Mouse (Mus musculus): ENCODE measurements at regions not wholly inside any gene's neighbourhood (a gene's known extent, or its start where the extent isn't known, plus 50 kb on each side); places are given as distances from the start of the nearest gene placed in this dataset.
"Not testable (repeated sequence)": the region's sequence is repeated elsewhere in the genome, so short reads cannot be mapped to it uniquely, and the experiment has no call there.

GRCm38 (mm10) chr6:48224206-48224605, 137.8 kb upstream of the Zfp746 start:
- H3K27ac ChIP-seq (ENCODE audit: low read depth, low read length) = no peak overlapping the region
- H3K27me3 ChIP-seq (ENCODE audit: control insufficient read depth, insufficient read depth, low read length) = no peaks in the 10 kb centered on the region
- no peak overlapping the region for H3K9ac ChIP-seq (ENCODE audit: low read length)
- H3K36me3 ChIP-seq (ENCODE audit: control insufficient read depth, insufficient read depth, low read length) = no peaks in the 10 kb centered on the region
- no peaks in the 10 kb centered on the region for H3K9me3 ChIP-seq (ENCODE audit: control insufficient read depth, low read length)
- no peak overlapping the region for H3K4me3 ChIP-seq (ENCODE audit: low read depth, low read length)
- no peak for ATAC-seq (replicated peaks; ENCODE audit: low FRiP score)
- H3K4me2 ChIP-seq (ENCODE audit: low read depth, low read length, severe bottlenecking) = no peak overlapping the region
- H3K4me1 ChIP-seq (replicated peaks; ENCODE audit: control insufficient read depth, insufficient read depth, low read length) = no peaks in the 10 kb centered on the region
- DNase-seq (ENCODE audit: low spot score) = no peak
- WGBS = 95% methylated on average over 4 of the region's 4 CpGs

DNA sequence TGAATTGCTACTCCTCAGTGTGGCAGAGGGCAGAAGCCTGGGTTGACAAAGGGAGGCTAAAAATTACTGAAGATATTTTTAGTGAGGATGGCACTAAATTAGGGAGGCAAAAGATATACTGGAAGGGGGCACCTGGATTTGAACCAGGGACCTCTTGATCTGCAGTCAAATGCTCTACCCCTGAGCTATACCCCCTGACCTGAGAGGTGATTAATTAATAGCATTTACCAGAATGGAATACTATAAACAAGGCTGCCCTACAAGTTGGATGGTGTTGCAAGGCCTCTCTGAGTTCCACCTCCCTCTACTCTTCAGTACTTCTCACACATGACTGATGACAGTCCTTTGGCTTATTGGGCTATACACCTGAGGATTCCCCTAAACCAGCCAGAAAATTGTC, 136.6 kb upstream of the Zfp746 start:
- DNase-seq (ENCODE audit: low spot score) (no peak), ATAC-seq (replicated peaks; ENCODE audit: low FRiP score) (no peak)
- H3K27me3 ChIP-seq (ENCODE audit: control insufficient read depth, insufficient read depth, low read length) = no peaks in the 10 kb centered on the region
- no peak overlapping the region for H3K27ac ChIP-seq (ENCODE audit: low read depth, low read length)
- H3K4me1 ChIP-seq (replicated peaks; ENCODE audit: control insufficient read depth, insufficient read depth, low read length) = no peaks in the 10 kb centered on the region
- no peaks in the 10 kb centered on the region for H3K9me3 ChIP-seq (ENCODE audit: control insufficient read depth, low read length)
- no peak overlapping the region for H3K4me3 ChIP-seq (ENCODE audit: low read depth, low read length)
- H3K9ac ChIP-seq (ENCODE audit: low read length) = no peak overlapping the region
- H3K36me3 ChIP-seq (ENCODE audit: control insufficient read depth, insufficient read depth, low read length) = no peaks in the 10 kb centered on the region
- no peak overlapping the region for H3K4me2 ChIP-seq (ENCODE audit: low read depth, low read length, severe bottlenecking)

DNA sequence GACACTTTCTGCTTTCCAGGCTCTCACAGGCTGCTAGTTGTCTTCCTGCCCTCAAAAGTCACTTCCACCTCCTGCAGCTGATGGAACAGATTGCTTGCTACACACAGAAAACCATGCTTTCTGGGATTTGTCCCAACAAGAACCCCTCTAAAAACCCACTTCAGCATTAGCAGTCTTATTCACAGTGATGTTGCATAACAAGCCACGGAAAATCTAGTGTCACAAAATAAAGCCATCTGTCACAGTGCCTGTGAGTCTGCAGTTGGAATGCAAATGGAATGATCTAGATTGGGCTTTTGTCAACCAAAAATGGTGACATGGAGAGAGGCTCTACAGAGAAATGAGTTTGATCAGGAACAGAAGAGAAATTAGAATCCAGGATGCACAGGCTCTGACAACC, 135.4 kb upstream of the Zfp746 start:
- 66% methylated on average over 1 of the region's 1 CpGs for whole genome bisulfite sequencing
- not testable (repeated sequence) for H3K9me3 ChIP-seq (ENCODE audit: control insufficient read depth, low read length); H3K4me2 ChIP-seq (ENCODE audit: low read depth, low read length, severe bottlenecking); H3K36me3 ChIP-seq (ENCODE audit: control insufficient read depth, insufficient read depth, low read length); H3K4me3 ChIP-seq (ENCODE audit: low read depth, low read length); H3K27me3 ChIP-seq (ENCODE audit: control insufficient read depth, insufficient read depth, low read length); ATAC-seq (replicated peaks; ENCODE audit: low FRiP score); H3K9ac ChIP-seq (ENCODE audit: low read length); H3K27ac ChIP-seq (ENCODE audit: low read depth, low read length); DNase-seq (ENCODE audit: low spot score); H3K4me1 ChIP-seq (replicated peaks; ENCODE audit: control insufficient read depth, insufficient read depth, low read length)

DNA sequence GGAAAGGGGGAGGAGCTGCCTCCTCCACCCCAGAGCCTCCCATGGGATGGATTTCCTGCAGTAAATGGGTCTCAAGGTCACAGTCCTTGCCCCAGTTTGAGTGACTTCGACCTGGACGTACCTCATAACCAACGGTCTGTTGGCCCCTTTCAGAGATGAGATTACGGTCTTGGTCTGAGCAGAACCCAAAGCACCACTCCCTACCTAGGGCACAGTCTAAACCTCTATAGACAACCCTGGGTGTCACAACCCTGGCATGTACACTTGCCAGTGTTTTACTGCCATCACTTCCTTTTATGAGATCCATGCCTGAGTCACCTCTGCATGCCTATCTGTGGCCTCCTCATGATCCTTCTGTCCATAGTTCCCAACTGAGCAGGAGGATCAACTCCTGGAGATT, 128.8 kb upstream of the Zfp746 start:
- no peaks in the 10 kb centered on the region for H3K9me3 ChIP-seq (ENCODE audit: control insufficient read depth, low read length)
- ATAC-seq (replicated peaks; ENCODE audit: low FRiP score) (no peak), DNase-seq (ENCODE audit: low spot score) (no peak)
- H3K4me3 ChIP-seq (ENCODE audit: low read depth, low read length) = no peak overlapping the region
- no peaks in the 10 kb centered on the region for H3K27me3 ChIP-seq (ENCODE audit: control insufficient read depth, insufficient read depth, low read length)
- 95% methylated on average over 4 of the region's 4 CpGs for WGBS
- H3K4me2 ChIP-seq (ENCODE audit: low read depth, low read length, severe bottlenecking) = no peak overlapping the region
- H3K36me3 ChIP-seq (ENCODE audit: control insufficient read depth, insufficient read depth, low read length) = no peaks in the 10 kb centered on the region
- no peak overlapping the region for H3K9ac ChIP-seq (ENCODE audit: low read length)
- no peak overlapping the region for H3K27ac ChIP-seq (ENCODE audit: low read depth, low read length)
- no peaks in the 10 kb centered on the region for H3K4me1 ChIP-seq (replicated peaks; ENCODE audit: control insufficient read depth, insufficient read depth, low read length)

DNA sequence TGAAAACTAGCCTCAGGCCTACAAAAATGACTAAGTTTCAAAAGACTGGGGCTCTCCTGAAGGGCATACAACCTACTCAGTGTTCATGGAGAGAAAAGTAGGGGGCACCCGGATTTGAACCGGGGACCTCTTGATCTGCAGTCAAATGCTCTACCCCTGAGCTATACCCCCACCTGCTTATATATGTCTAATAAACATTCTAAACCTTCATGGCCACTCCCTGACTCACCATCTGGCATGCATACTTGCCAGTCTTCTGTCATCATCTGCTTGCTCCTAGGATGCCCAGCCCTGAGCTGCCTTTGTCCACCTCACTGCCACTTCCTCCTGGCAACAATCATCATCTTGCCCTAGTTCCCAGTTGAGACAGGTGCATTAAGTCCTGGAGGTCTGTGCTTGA, 123.3 kb upstream of the Zfp746 start:
- H3K9me3 ChIP-seq (ENCODE audit: control insufficient read depth, low read length) = no peaks in the 10 kb centered on the region
- no peaks in the 10 kb centered on the region for H3K36me3 ChIP-seq (ENCODE audit: control insufficient read depth, insufficient read depth, low read length)
- H3K27ac ChIP-seq (ENCODE audit: low read depth, low read length) = no peak overlapping the region
- ATAC-seq (replicated peaks; ENCODE audit: low FRiP score) (no peak), DNase-seq (ENCODE audit: low spot score) (no peak)
- H3K4me1 ChIP-seq (replicated peaks; ENCODE audit: control insufficient read depth, insufficient read depth, low read length) = no peaks in the 10 kb centered on the region
- WGBS = 95% methylated on average over 2 of the region's 2 CpGs
- no peak overlapping the region for H3K4me2 ChIP-seq (ENCODE audit: low read depth, low read length, severe bottlenecking)
- H3K27me3 ChIP-seq (ENCODE audit: control insufficient read depth, insufficient read depth, low read length) = no peaks in the 10 kb centered on the region
- H3K9ac ChIP-seq (ENCODE audit: low read length) = no peak overlapping the region
- H3K4me3 ChIP-seq (ENCODE audit: low read depth, low read length) = no peak overlapping the region

GRCm38 (mm10) chr6:48209103-48209502, 122.7 kb upstream of the Zfp746 start:
- Histone ChIP-seq H3K4me2 (ENCODE audit: low read depth, low read length, severe bottlenecking) (no peak overlapping the region), H3K9me3 (ENCODE audit: control insufficient read depth, low read length) (no peaks in the 10 kb centered on the region), H3K9ac (ENCODE audit: low read length) (no peak overlapping the region), H3K4me3 (ENCODE audit: low read depth, low read length) (no peak overlapping the region), H3K27ac (ENCODE audit: low read depth, low read length) (no peak overlapping the region), H3K4me1 (replicated peaks; ENCODE audit: control insufficient read depth, insufficient read depth, low read length) (no peaks in the 10 kb centered on the region), H3K27me3 (ENCODE audit: control insufficient read depth, insufficient read depth, low read length) (no peaks in the 10 kb centered on the region), H3K36me3 (ENCODE audit: control insufficient read depth, insufficient read depth, low read length) (no peaks in the 10 kb centered on the region)
- 92% methylated on average over 2 of the region's 2 CpGs for WGBS
- no peak for DNase-seq (ENCODE audit: low spot score)
- ATAC-seq (replicated peaks; ENCODE audit: low FRiP score) = no peak

DNA sequence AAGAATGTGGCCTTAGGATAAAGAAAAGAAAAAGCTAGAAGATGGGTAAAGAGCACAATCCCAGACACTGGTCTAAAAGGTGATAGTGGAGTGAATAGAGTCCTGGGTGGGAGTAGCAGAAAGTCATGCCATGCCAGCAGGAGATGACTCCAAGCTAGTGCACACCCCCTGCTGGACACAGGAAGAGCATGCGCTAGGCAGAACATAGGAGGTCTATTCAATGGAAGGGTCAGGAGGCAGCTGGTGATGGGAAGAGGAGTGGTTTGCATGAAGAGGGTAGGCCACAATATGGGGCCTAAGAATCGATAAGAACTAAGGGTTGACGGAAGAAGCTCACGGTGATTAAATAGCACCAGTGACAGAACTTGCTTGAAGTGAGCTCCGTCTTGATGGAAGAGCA, 119.3 kb upstream of the Zfp746 start:
- no peak overlapping the region for H3K9ac ChIP-seq (ENCODE audit: low read length)
- no peaks in the 10 kb centered on the region for H3K27me3 ChIP-seq (ENCODE audit: control insufficient read depth, insufficient read depth, low read length)
- no peak for ATAC-seq (replicated peaks; ENCODE audit: low FRiP score)
- H3K4me2 ChIP-seq (ENCODE audit: low read depth, low read length, severe bottlenecking) = no peak overlapping the region
- 91% methylated on average over 5 of the region's 5 CpGs for WGBS
- H3K4me3 ChIP-seq (ENCODE audit: low read depth, low read length) = no peak overlapping the region
- no peak for DNase-seq (ENCODE audit: low spot score)
- no peaks in the 10 kb centered on the region for H3K4me1 ChIP-seq (replicated peaks; ENCODE audit: control insufficient read depth, insufficient read depth, low read length)
- H3K27ac ChIP-seq (ENCODE audit: low read depth, low read length) = no peak overlapping the region
- H3K9me3 ChIP-seq (ENCODE audit: control insufficient read depth, low read length) = no peaks in the 10 kb centered on the region
- no peaks in the 10 kb centered on the region for H3K36me3 ChIP-seq (ENCODE audit: control insufficient read depth, insufficient read depth, low read length)

GRCm38 (mm10) chr6:48199951-48200350, 113.6 kb upstream of the Zfp746 start:
- ATAC-seq (replicated peaks; ENCODE audit: low FRiP score) (no peak), DNase-seq (ENCODE audit: low spot score) (no peak)
- H3K27ac ChIP-seq (ENCODE audit: low read depth, low read length) = no peak overlapping the region
- H3K9me3 ChIP-seq (ENCODE audit: control insufficient read depth, low read length) = no peaks in the 10 kb centered on the region
- no peaks in the 10 kb centered on the region for H3K4me1 ChIP-seq (replicated peaks; ENCODE audit: control insufficient read depth, insufficient read depth, low read length)
- no peaks in the 10 kb centered on the region for H3K36me3 ChIP-seq (ENCODE audit: control insufficient read depth, insufficient read depth, low read length)
- 62% methylated on average over 3 of the region's 3 CpGs for WGBS
- no peaks in the 10 kb centered on the region for H3K27me3 ChIP-seq (ENCODE audit: control insufficient read depth, insufficient read depth, low read length)
- H3K4me3 ChIP-seq (ENCODE audit: low read depth, low read length) = no peak overlapping the region
- H3K4me2 ChIP-seq (ENCODE audit: low read depth, low read length, severe bottlenecking) = no peak overlapping the region
- no peak overlapping the region for H3K9ac ChIP-seq (ENCODE audit: low read length)

DNA sequence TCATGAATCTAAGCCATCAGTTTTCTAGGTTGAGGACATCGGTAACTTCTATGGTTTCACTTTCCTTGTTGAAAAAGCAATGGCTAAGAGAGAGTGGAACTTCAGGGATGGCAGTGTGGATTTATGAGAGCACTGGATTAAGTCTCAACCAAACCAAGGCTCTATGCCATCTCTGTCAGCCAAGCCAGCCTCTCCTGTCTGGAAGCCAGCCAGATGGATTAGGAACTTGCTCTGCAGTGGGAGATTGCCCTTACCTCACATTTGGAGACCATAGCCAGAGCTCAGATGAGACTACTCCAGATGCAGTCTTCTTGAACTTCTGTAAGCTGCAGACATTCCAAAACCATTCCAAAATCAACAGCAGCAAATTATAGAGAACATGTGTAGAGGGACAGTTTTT, 112.4 kb upstream of the Zfp746 start:
- no peak for ATAC-seq (replicated peaks; ENCODE audit: low FRiP score)
- DNase-seq (ENCODE audit: low spot score) = no peak
- Histone ChIP-seq H3K4me3 (ENCODE audit: low read depth, low read length) (no peak overlapping the region), H3K4me1 (replicated peaks; ENCODE audit: control insufficient read depth, insufficient read depth, low read length) (no peaks in the 10 kb centered on the region), H3K27me3 (ENCODE audit: control insufficient read depth, insufficient read depth, low read length) (no peaks in the 10 kb centered on the region), H3K9ac (ENCODE audit: low read length) (no peak overlapping the region), H3K36me3 (ENCODE audit: control insufficient read depth, insufficient read depth, low read length) (no peaks in the 10 kb centered on the region), H3K9me3 (ENCODE audit: control insufficient read depth, low read length) (no peaks in the 10 kb centered on the region), H3K4me2 (ENCODE audit: low read depth, low read length, severe bottlenecking) (no peak overlapping the region), H3K27ac (ENCODE audit: low read depth, low read length) (no peak overlapping the region)
- 93% methylated on average over 1 of the region's 1 CpGs for WGBS

Measured in forebrain, embryonic 11.5 days (tissue).